In genomic region chr2:46441927-46442326, GRCm38 (mm10) we compare ENCODE assay signal across 14 mouse cellular contexts.
DNase-seq lines count a peak whose midpoint lies in the region; ATAC-seq and TF ChIP-seq lines count a peak whose summit lies in the region.
"Had no signal": no experiment of that assay in that cellular context is flagged by ENCODE, and none has a peak within 500 bp of the region (broad histone marks: within the 10 kb centered on the region; RNA-seq: fewer than 3 reads in every experiment).

No protein-coding gene starts in this region.

- H3K27ac ChIP-seq in embryonic facial prominence, embryonic 14.5 days (replicated peaks; ENCODE audit: low read depth, low read length) = no peak overlapping the region
- H3K27ac ChIP-seq in embryonic facial prominence, embryonic 10.5 days (replicated peaks) = no peak overlapping the region
- no peak overlapping the region for H3K27ac ChIP-seq in kidney, embryonic 14.5 days (ENCODE audit: low read depth, low read length)
- peak overlapping the region; percentile 81; the same call in 1 of the 2 replicates for H3K27ac ChIP-seq in lung, postnatal 0 days (ENCODE audit: low read length)
- H3K27ac ChIP-seq: hindbrain, embryonic 15.5 days; neural tube, embryonic 15.5 days had no signal

- no peaks in the 10 kb centered on the region for H3K9me3 ChIP-seq in embryonic facial prominence, embryonic 14.5 days (ENCODE audit: control insufficient read depth, low read length)
- H3K9me3 ChIP-seq in embryonic facial prominence, embryonic 10.5 days = no peaks in the 10 kb centered on the region
- H3K9me3 ChIP-seq in kidney, embryonic 14.5 days (ENCODE audit: control insufficient read depth, low read length) = no peaks in the 10 kb centered on the region
- H3K9me3 ChIP-seq in lung, postnatal 0 days (ENCODE audit: low read length) = no peaks in the 10 kb centered on the region
- H3K9me3 ChIP-seq: hindbrain, embryonic 15.5 days; megakaryocyte, embryonic 14.5 days; neural tube, embryonic 15.5 days had no signal

- peaks cover 27% of the 10 kb centered on the region for H3K4me1 ChIP-seq in embryonic facial prominence, embryonic 14.5 days (ENCODE audit: control insufficient read depth, insufficient read depth, low read length)
- H3K4me1 ChIP-seq in embryonic facial prominence, embryonic 10.5 days = peaks cover 24% of the 10 kb centered on the region
- H3K4me1 ChIP-seq in kidney, embryonic 14.5 days (ENCODE audit: control insufficient read depth, insufficient read depth, low read length) = peaks cover 12% of the 10 kb centered on the region
- peaks cover 4% of the 10 kb centered on the region; the same call in 1 of the 2 replicates for H3K4me1 ChIP-seq in lung, postnatal 0 days (ENCODE audit: insufficient read depth, low read depth, low read length)
- peaks cover 8% of the 10 kb centered on the region for H3K4me1 ChIP-seq in lung, adult 2 months (ENCODE audit: control insufficient read depth, insufficient read depth, low read length)

- no peak overlapping the region for H3K4me3 ChIP-seq in embryonic facial prominence, embryonic 14.5 days (ENCODE audit: low read depth, low read length)
- no peak overlapping the region for H3K4me3 ChIP-seq in embryonic facial prominence, embryonic 10.5 days
- H3K4me3 ChIP-seq in kidney, embryonic 14.5 days (ENCODE audit: low read length) = no peak overlapping the region
- no peak overlapping the region for H3K4me3 ChIP-seq in lung, postnatal 0 days (ENCODE audit: low read depth, low read length)
- no peak overlapping the region for H3K4me3 ChIP-seq in lung, adult 2 months (replicated peaks; ENCODE audit: extremely low read depth, low read depth, low read length)
- H3K4me3 ChIP-seq: hindbrain, embryonic 15.5 days; megakaryocyte, embryonic 14.5 days; neural tube, embryonic 15.5 days had no signal

- WGBS in embryonic facial prominence, embryonic 14.5 days = 68% methylated on average over 8 of the region's 8 CpGs
- WGBS in embryonic facial prominence, embryonic 10.5 days = 88% methylated on average over 8 of the region's 8 CpGs
- 85% methylated on average over 8 of the region's 8 CpGs for WGBS in kidney, embryonic 14.5 days
- WGBS in lung, postnatal 0 days = 78% methylated on average over 8 of the region's 8 CpGs
- WGBS in lung, adult 2 months = 72% methylated on average over 8 of the region's 8 CpGs

- no peak overlapping the region for H3K4me2 ChIP-seq in embryonic facial prominence, embryonic 14.5 days (ENCODE audit: low read depth, low read length)
- H3K4me2 ChIP-seq in kidney, embryonic 14.5 days (replicated peaks; ENCODE audit: low read depth, low read length) = no peak overlapping the region
- H3K4me2 ChIP-seq in lung, postnatal 0 days (replicated peaks; ENCODE audit: low read depth, low read length) = no peak overlapping the region
- H3K4me2 ChIP-seq: hindbrain, embryonic 15.5 days; liver, embryonic 11.5 days; neural tube, embryonic 15.5 days had no signal

- TF ChIP-seq EP300 in lung, postnatal 0 days (IDR thresholded peaks at IDR 0.05) = no peak

- H3K36me3 ChIP-seq in embryonic facial prominence, embryonic 14.5 days (ENCODE audit: control insufficient read depth, insufficient read depth, low read length) = no peaks in the 10 kb centered on the region
- no peaks in the 10 kb centered on the region for H3K36me3 ChIP-seq in embryonic facial prominence, embryonic 10.5 days (replicated peaks)
- no peaks in the 10 kb centered on the region for H3K36me3 ChIP-seq in kidney, embryonic 14.5 days (ENCODE audit: control insufficient read depth, insufficient read depth, low read length)
- H3K36me3 ChIP-seq in lung, postnatal 0 days (ENCODE audit: insufficient read depth, low read length) = no peaks in the 10 kb centered on the region
- H3K36me3 ChIP-seq: hindbrain, embryonic 15.5 days; neural tube, embryonic 15.5 days had no signal

- no peak for TF ChIP-seq POLR2A in lung, adult 2 months (IDR thresholded peaks at IDR 0.05; ENCODE audit: borderline replicate concordance, extremely low read depth, low read depth, low read length)

- peak; percentile 20 for DNase-seq in embryonic facial prominence, embryonic 14.5 days (ENCODE audit: low spot score)
- DNase-seq in embryonic facial prominence, embryonic 10.5 days (ENCODE audit: low spot score) = no peak
- DNase-seq in kidney, adult 18-20 months = peak; percentile 8
- no peak for DNase-seq in lung, postnatal 0 days (ENCODE audit: low spot score)
- DNase-seq in lung, adult 2 months = no peak
- DNase-seq in skeletal muscle tissue, adult 2 months (ENCODE audit: low read depth, low spot score) = peak; percentile 27
- no peak for DNase-seq in cerebellum, adult 11 months
- DNase-seq: cerebellum, postnatal 10 days; retina, postnatal 1 day had no signal

- TF ChIP-seq CTCF in lung, postnatal 0 days (IDR thresholded peaks at IDR 0.05) = no peak
- TF ChIP-seq CTCF in lung, adult 2 months (IDR thresholded peaks at IDR 0.05; ENCODE audit: insufficient read depth, low read length) = no peak

- H3K9ac ChIP-seq in embryonic facial prominence, embryonic 14.5 days (ENCODE audit: low read depth, low read length) = no peak overlapping the region
- no peak overlapping the region for H3K9ac ChIP-seq in kidney, embryonic 14.5 days (ENCODE audit: low read depth, low read length)
- H3K9ac ChIP-seq in lung, postnatal 0 days (replicated peaks; ENCODE audit: low read depth) = no peak overlapping the region
- H3K9ac ChIP-seq: hindbrain, embryonic 15.5 days; neural tube, embryonic 15.5 days had no signal

- H3K27me3 ChIP-seq in embryonic facial prominence, embryonic 14.5 days (replicated peaks; ENCODE audit: control insufficient read depth, insufficient read depth, low read length) = no peaks in the 10 kb centered on the region
- no peaks in the 10 kb centered on the region; the same call in 1 of the 2 replicates for H3K27me3 ChIP-seq in embryonic facial prominence, embryonic 10.5 days (replicated peaks; ENCODE audit: low read depth, poor library complexity, severe bottlenecking)
- no peaks in the 10 kb centered on the region for H3K27me3 ChIP-seq in kidney, embryonic 14.5 days (ENCODE audit: control insufficient read depth, insufficient read depth, low read length)
- H3K27me3 ChIP-seq in lung, postnatal 0 days (replicated peaks; ENCODE audit: insufficient read depth, low read length) = no peaks in the 10 kb centered on the region
- H3K27me3 ChIP-seq: hindbrain, embryonic 15.5 days; neural tube, embryonic 15.5 days had no signal

- ATAC-seq in embryonic facial prominence, embryonic 14.5 days (ENCODE audit: low read depth) = no peak
- ATAC-seq in kidney, embryonic 14.5 days (ENCODE audit: low FRiP score, low TSS enrichment) = no peak
- ATAC-seq in lung, postnatal 0 days = no peak

Comparison
In these comparisons a context has a peak if more than half of its experiments do, and no peak if none do; other contexts are left out.
1. DNase-seq: peak in embryonic facial prominence, embryonic 14.5 days (single experiment), kidney, adult 18-20 months (single experiment) and skeletal muscle tissue, adult 2 months (single experiment); none in embryonic facial prominence, embryonic 10.5 days (single experiment), lung, postnatal 0 days (single experiment), lung, adult 2 months (single experiment) and cerebellum, adult 11 months (single experiment).